Mouse (Mus musculus) kidney, embryonic 15.5 days (tissue): ENCODE data around the gene Leng8. TPM values are rescaled to one million over a fixed set of nuclear protein-coding genes. Genes with fewer than 3 reads are reported as not detected.

Experiments
- polyA plus RNA-seq: library from polyadenylated mRNA; unstranded; fragments of >200 nt; fragmentation: Nextera tagmentation; extraction: Ambion mirVana; gene quantifications from 2 replicates; pipeline ENCODE4 v1.2.1, GENCODE M21; 2015

Gene Leng8
- polyA plus RNA-seq, 1 experiment from 2014 or later = 69.3 TPM

Other genes with a start within 250 kb of the Leng8 start
- 0.36 TPM in 1 of 2 replicates, not detected in the other for gene Gm14548, start 238.9 kb upstream of the Leng8 start, polyA plus RNA-seq
- 0.08 and 0.25 TPM in 2 replicates for gene Lilra6, start 221.5 kb upstream of the Leng8 start, polyA plus RNA-seq
- 0.70 and 1.1 TPM in 2 replicates for gene Lair1, start 73.8 kb upstream of the Leng8 start, polyA plus RNA-seq
- 2.1 and 3.0 TPM in 2 replicates for gene Ttyh1, start 17.6 kb upstream of the Leng8 start, polyA plus RNA-seq
- gene Leng9, start 13.3 kb downstream of the Leng8 start, polyA plus RNA-seq = 2.8 and 3.5 TPM in 2 replicates
- gene Cdc42ep5, start 27.8 kb downstream of the Leng8 start, polyA plus RNA-seq = 34.7 and 35.7 TPM in 2 replicates
- 0.08 and 0.12 TPM in 2 replicates for gene Lilra5, start 100.7 kb downstream of the Leng8 start, polyA plus RNA-seq
- 0.14 TPM in 1 of 2 replicates, not detected in the other for gene Ncr1, start 200.7 kb downstream of the Leng8 start, polyA plus RNA-seq